Mouse (Mus musculus) embryo, embryonic 11 days (tissue): Measurements from ENCODE around the gene Snrpb.

Experiments used
- DNase-seq: peaks from one replicate; pipeline ENCODE4 v3.0.0-alpha.2; 2015

The Snrpb gene

DNA sequence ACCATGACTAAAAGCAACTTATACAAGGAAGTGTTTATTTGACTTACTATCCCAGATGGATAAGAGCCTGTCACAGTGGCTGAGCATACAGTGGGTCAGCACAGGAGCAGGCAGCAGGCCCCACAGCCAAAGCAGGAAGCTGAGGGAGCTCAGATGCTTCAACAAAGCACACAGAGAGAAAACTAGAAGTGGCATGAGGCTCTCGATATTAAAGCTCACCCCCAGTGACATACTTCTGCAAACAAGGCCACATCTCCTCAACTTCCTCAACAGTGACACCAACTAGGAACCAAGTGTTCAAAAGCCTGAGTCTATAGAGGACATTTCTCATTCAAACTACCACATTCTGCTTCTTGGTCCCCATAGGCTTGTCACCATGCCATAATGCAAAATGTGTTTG is 49.5 kb downstream of the Snrpb start:
- no peak for DNase-seq

DNA sequence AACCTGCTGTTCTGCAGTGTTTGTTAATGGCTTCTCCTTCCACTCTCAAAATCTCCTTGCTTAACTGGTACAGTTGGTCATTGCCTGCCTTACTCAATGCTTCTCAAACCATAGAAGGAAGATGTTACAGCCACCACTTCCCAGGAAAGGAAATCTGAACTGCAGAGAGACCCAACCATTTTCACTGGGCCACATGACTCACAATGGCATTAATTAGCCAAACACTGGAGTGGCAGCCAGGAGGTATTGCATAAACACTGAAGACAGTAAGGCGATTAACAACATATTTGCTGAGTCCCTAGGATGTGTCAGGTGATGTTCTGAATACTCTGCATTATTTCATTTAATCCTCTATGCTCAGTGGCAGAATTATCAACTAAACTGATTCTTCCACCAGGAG is 53.1 kb downstream of the Snrpb start:
- no peak for DNase-seq

DNA sequence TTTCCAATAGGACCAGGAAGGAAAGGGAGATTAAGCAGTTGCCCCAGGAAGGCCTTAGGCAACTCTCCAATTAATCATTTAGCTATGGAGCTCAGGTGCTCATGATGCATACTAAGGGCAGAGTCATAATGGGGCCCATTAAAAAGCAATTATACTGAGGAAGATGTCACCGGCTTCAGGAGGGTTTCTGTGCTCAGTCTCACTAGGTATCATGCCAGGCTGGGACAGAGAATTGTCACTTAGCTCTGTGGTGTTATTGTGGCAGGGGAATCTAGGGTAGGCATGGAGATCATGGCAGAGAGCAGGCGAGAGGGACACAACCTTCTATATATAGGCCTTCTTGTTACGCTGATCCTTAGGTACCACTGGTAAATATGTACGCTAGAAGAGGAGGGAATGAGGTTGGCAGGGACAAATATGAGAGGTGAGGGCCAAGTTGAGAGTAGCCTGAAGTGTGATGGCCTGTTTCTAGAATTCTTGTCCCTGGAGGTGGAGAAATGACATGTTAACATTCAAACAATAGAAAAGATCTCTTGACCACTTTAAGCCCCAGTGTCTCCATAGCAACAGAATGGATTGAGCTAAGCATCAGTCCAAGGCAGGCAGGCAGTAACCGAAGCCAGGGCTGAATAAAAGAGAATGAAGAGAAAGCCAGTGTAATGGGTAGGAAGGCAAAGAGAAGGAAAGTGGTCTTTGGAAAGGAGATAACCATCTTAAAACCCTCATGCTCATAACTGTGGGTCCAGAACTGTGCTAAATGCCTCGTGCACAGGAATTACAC is 53.7 kb downstream of the Snrpb start:
- peak; percentile 7 for DNase-seq
